8 mouse cellular contexts compared by ENCODE assay signal in the genomic region with DNA sequence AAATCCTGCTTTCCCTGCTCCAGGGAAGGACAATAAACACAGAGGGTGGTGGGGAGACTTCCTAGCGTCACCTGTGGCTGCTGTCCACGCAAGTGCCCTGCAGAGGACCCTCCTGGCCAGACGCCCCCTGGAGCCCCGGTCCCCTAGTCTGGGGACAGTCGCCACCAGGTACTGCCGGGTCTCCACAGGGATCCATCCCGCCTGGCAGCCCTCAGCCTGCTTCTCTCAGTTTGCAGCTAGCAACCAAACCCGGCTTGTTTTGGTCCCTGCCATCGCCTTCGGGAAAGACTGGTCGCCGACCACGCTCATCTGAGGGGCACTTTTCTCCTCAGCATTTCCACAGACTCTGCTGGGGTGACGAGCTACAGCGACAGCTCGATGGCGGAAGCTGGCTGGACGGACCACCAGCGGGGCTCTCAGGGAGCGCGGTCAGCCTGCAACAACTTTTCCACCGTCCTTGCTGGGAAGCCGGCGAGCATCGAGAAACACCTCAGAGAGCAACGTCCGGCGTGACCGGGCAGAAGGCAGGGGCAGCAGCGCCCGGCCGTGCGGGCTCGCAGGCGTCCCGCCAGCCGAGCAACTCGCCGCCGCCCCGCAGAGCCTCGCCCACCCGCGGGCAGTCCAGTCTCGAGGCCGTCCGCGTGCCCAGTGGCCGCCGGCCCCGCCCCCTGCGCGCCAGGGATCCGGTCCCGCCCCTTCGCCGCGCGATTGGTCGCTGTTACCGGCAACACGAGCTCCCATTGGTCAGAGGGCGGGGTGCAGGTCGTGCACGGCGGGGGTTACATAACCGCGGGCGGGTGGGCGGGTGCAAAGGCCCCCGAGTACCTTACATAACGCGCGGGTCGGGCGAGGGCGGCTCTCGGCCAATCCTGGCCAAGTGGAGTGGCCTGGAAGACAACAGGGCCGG. TPM values are rescaled to one million over a fixed set of nuclear protein-coding genes. Genes with fewer than 3 reads are reported as not detected.
DNase-seq lines count a peak whose midpoint lies in the region; ATAC-seq and TF ChIP-seq lines count a peak whose summit lies in the region.

Gene Per3 (minus strand): TSS at position 629 of the 907 bp plus-strand sequence.

- peak within 1 kb of the TSS; percentile 62 for H3K4me3 ChIP-seq in heart, embryonic 12.5 days
- peak within 1 kb of the TSS; percentile 56 for H3K4me3 ChIP-seq in kidney, postnatal 0 days (replicated peaks; ENCODE audit: low read depth, low read length)
- H3K4me3 ChIP-seq in liver, embryonic 11.5 days (ENCODE audit: low read depth, low read length), result peak within 1 kb of the TSS; percentile 63
- H3K4me3 ChIP-seq in stomach, embryonic 14.5 days (ENCODE audit: low read depth, low read length), result peak within 1 kb of the TSS; percentile 53

- peak within 1 kb of the TSS; percentile 83 for H3K9ac ChIP-seq in heart, embryonic 12.5 days
- peak within 1 kb of the TSS; percentile 76 for H3K9ac ChIP-seq in kidney, postnatal 0 days (ENCODE audit: low read depth, low read length)
- H3K9ac ChIP-seq in liver, embryonic 11.5 days (ENCODE audit: low read depth, low read length), result peak within 1 kb of the TSS; percentile 77
- peak within 1 kb of the TSS; percentile 53 for H3K9ac ChIP-seq in stomach, embryonic 14.5 days (replicated peaks; ENCODE audit: low read depth, low read length)

- peak within 1 kb of the TSS; percentile 65 for H3K27ac ChIP-seq in heart, embryonic 12.5 days (ENCODE audit: poor library complexity, severe bottlenecking)
- H3K27ac ChIP-seq in kidney, postnatal 0 days, result peak within 1 kb of the TSS; percentile 76; the same call in 1 of the 2 replicates
- peak within 1 kb of the TSS; percentile 62; the same call in 1 of the 2 replicates for H3K27ac ChIP-seq in liver, embryonic 11.5 days (ENCODE audit: low read depth, low read length)
- H3K27ac ChIP-seq in stomach, embryonic 14.5 days (ENCODE audit: low read length), result peak within 1 kb of the TSS; percentile 36

- H3K36me3 ChIP-seq in heart, embryonic 12.5 days, result peaks cover 25% of the 10 kb centered on the region
- peaks cover 21% of the 10 kb centered on the region for H3K36me3 ChIP-seq in kidney, postnatal 0 days (ENCODE audit: insufficient read depth, low read length)
- peaks cover 5% of the 10 kb centered on the region for H3K36me3 ChIP-seq in liver, embryonic 11.5 days (ENCODE audit: control insufficient read depth, insufficient read depth, low read length)
- H3K36me3 ChIP-seq in stomach, embryonic 14.5 days (ENCODE audit: control insufficient read depth, insufficient read depth, low read length), result peaks cover 14% of the 10 kb centered on the region

- TF ChIP-seq CTCF in kidney, postnatal 0 days (IDR thresholded peaks at IDR 0.05; ENCODE audit: low read depth), result no peak

- H3K9me3 ChIP-seq in heart, embryonic 12.5 days (replicated peaks), result no peaks in the 10 kb centered on the region
- H3K9me3 ChIP-seq in kidney, postnatal 0 days (replicated peaks; ENCODE audit: low read length), result no peaks in the 10 kb centered on the region
- no peaks in the 10 kb centered on the region for H3K9me3 ChIP-seq in liver, embryonic 11.5 days (ENCODE audit: control insufficient read depth, low read length)
- H3K9me3 ChIP-seq in stomach, embryonic 14.5 days (ENCODE audit: control insufficient read depth, low read depth, low read length), result no peaks in the 10 kb centered on the region

- peak; percentile 97 for ATAC-seq in erythroid progenitor cell, adult 5-6 weeks (replicated peaks; ENCODE audit: low FRiP score, poor library complexity, severe bottlenecking)
- peak; percentile 99 for ATAC-seq in heart, embryonic 12.5 days (ENCODE audit: insufficient number of reproducible peaks, low FRiP score)
- peak; percentile 98 for ATAC-seq in kidney, postnatal 0 days (replicated peaks; ENCODE audit: low FRiP score, low read depth)
- peak; percentile 99 for ATAC-seq in liver, embryonic 11.5 days (replicated peaks; ENCODE audit: low FRiP score)
- peak; percentile 98 for ATAC-seq in stomach, embryonic 14.5 days (ENCODE audit: insufficient number of reproducible peaks, insufficient read depth, low FRiP score, low read depth)

- peak; percentile 92 for DNase-seq in CD4-positive helper T cell, adult 2 months (ENCODE audit: low read depth, low spot score)
- DNase-seq in brain, embryonic 18.5 days (ENCODE audit: low read depth, low spot score), result peak; percentile 62
- DNase-seq in kidney, postnatal 0 days (ENCODE audit: low spot score), result peak; percentile 97
- DNase-seq in liver, embryonic 11.5 days (ENCODE audit: low spot score), result peak; percentile 97
- peak; percentile 90 for DNase-seq in naive thymus-derived CD4-positive, alpha-beta T cell, adult 2 months (ENCODE audit: low read depth)

- peaks cover 16% of the 10 kb centered on the region for H3K4me1 ChIP-seq in heart, embryonic 12.5 days (replicated peaks)
- H3K4me1 ChIP-seq in kidney, postnatal 0 days (replicated peaks; ENCODE audit: insufficient read depth, low read length), result peaks cover 9% of the 10 kb centered on the region
- H3K4me1 ChIP-seq in liver, embryonic 11.5 days (replicated peaks; ENCODE audit: control insufficient read depth, insufficient read depth, low read length), result peaks cover 3% of the 10 kb centered on the region; the same call in 1 of the 2 replicates
- H3K4me1 ChIP-seq in stomach, embryonic 14.5 days (ENCODE audit: control insufficient read depth, insufficient read depth, low read length), result peaks cover 8% of the 10 kb centered on the region; the same call in 1 of the 2 replicates

- under 1% methylated on average over 70 of the region's 79 CpGs for WGBS in heart, embryonic 12.5 days
- WGBS in kidney, postnatal 0 days, result under 1% methylated on average over 79 of the region's 79 CpGs
- WGBS in liver, embryonic 11.5 days, result under 1% methylated on average over 76 of the region's 79 CpGs
- 1% methylated on average over 72 of the region's 79 CpGs for WGBS in stomach, embryonic 14.5 days

- H3K4me2 ChIP-seq in heart, embryonic 12.5 days, result peak within 1 kb of the TSS; percentile 97
- H3K4me2 ChIP-seq in kidney, postnatal 0 days (ENCODE audit: low read length), result peak within 1 kb of the TSS; percentile 99
- peak within 1 kb of the TSS; percentile 99 for H3K4me2 ChIP-seq in liver, embryonic 11.5 days
- H3K4me2 ChIP-seq in stomach, embryonic 14.5 days (replicated peaks; ENCODE audit: low read depth, low read length), result peak within 1 kb of the TSS; percentile 100

- no peaks in the 10 kb centered on the region for H3K27me3 ChIP-seq in heart, embryonic 12.5 days (replicated peaks)
- H3K27me3 ChIP-seq in kidney, postnatal 0 days (ENCODE audit: insufficient read depth, low read length), result no peaks in the 10 kb centered on the region
- H3K27me3 ChIP-seq in liver, embryonic 11.5 days (replicated peaks; ENCODE audit: control insufficient read depth, insufficient read depth, low read length), result no peaks in the 10 kb centered on the region
- no peaks in the 10 kb centered on the region for H3K27me3 ChIP-seq in stomach, embryonic 14.5 days (ENCODE audit: control insufficient read depth, insufficient read depth, low read length)

RNA-seq across cellular contexts. Expression of gene Per3, which starts in this region (rescaled TPM):
- 1.7 and 4.3 TPM in 2 replicates for total RNA-seq in erythroid progenitor cell, adult 5-6 weeks (2015; ENCODE audit: low replicate concordance)
- 2.3 and 3.5 TPM in 2 replicates for total RNA-seq in erythroid progenitor cell, adult 5-6 weeks (2017; ENCODE audit: low replicate concordance)
- polyA plus RNA-seq in heart, embryonic 12.5 days (2016; fragmentation: Nextera tagmentation; extraction: Ambion mirVana), result 7.2 and 8.7 TPM in 2 replicates
- 6.0 and 6.7 TPM in 2 replicates for polyA plus RNA-seq in kidney, postnatal 0 days (2015; fragmentation: Nextera tagmentation; extraction: Ambion mirVana)
- polyA plus RNA-seq in liver, embryonic 11.5 days (2014; fragmentation: Nextera tagmentation; extraction: Ambion mirVana), result 7.7 and 8.0 TPM in 2 replicates
- 8.1 and 9.1 TPM in 2 replicates for polyA plus RNA-seq in stomach, embryonic 14.5 days (2014; fragmentation: Nextera tagmentation; extraction: Ambion mirVana)

Comparison
In these comparisons a context has a peak if more than half of its experiments do, and no peak if none do; other contexts are left out.
1. Peak in every context shown above with its lines: DNase-seq, ATAC-seq, H3K4me3 ChIP-seq and H3K27ac ChIP-seq.